Mouse (Mus musculus): Measurements from ENCODE around the gene Pgm1. TPM values are rescaled to one million over a fixed set of nuclear protein-coding genes. Genes with fewer than 3 reads are reported as not detected.
A peak's percentile ranks its signal among the peaks of the same experiment; 100 is the strongest.

Gene Pgm1
- polyA plus RNA-seq (2015; fragmentation: Nextera tagmentation; extraction: Ambion mirVana) = 53.9 and 57.0 TPM in 2 replicates

GRCm38 (mm10) chr4:99929149-99929612 lies at the start of gene Pgm1:
Pgm1 (plus strand) TSS chr4:99929414.
- WGBS = 4% methylated on average over 23 of the region's 23 CpGs
- ATAC-seq (ENCODE audit: low FRiP score) = peak; percentile 89
- H3K9ac ChIP-seq = peak within 1 kb of the TSS; percentile 79
- H3K4me2 ChIP-seq = peak within 1 kb of the TSS; percentile 93
- H3K36me3 ChIP-seq = no peaks in the 10 kb centered on the region
- peak within 1 kb of the TSS; percentile 83 for H3K27ac ChIP-seq
- H3K4me1 ChIP-seq (replicated peaks) = peaks cover 23% of the 10 kb centered on the region
- H3K9me3 ChIP-seq = no peaks in the 10 kb centered on the region
- no peaks in the 10 kb centered on the region for H3K27me3 ChIP-seq
- H3K4me3 ChIP-seq = peak within 1 kb of the TSS; percentile 52

- H3K27ac ChIP-seq = no peak overlapping the region
Observed at GRCm38 (mm10) chr4:99881882-99882281, 47.3 kb upstream of the Pgm1 start.

GRCm38 (mm10) chr4:99882405-99882804 lies 46.8 kb upstream of the Pgm1 start:
- no peaks in the 10 kb centered on the region for H3K27me3 ChIP-seq
- ATAC-seq (ENCODE audit: low FRiP score) = no peak
- H3K9me3 ChIP-seq = no peaks in the 10 kb centered on the region
- H3K9ac ChIP-seq = no peak overlapping the region
- H3K36me3 ChIP-seq = no peaks in the 10 kb centered on the region
- no peaks in the 10 kb centered on the region; the same call in 1 of the 2 replicates for H3K4me1 ChIP-seq (replicated peaks)
- no peak overlapping the region for H3K4me2 ChIP-seq
- H3K4me3 ChIP-seq = no peak overlapping the region
- H3K27ac ChIP-seq = no peak overlapping the region

More at GRCm38 (mm10) chr4:99881882-99882281, 47.3 kb upstream of the Pgm1 start:
- ATAC-seq (ENCODE audit: low FRiP score) = no peak
- no peaks in the 10 kb centered on the region for H3K9me3 ChIP-seq
- H3K36me3 ChIP-seq = no peaks in the 10 kb centered on the region
- H3K9ac ChIP-seq = no peak overlapping the region
- no peak overlapping the region for H3K4me2 ChIP-seq
- no peaks in the 10 kb centered on the region for H3K27me3 ChIP-seq
- H3K4me1 ChIP-seq (replicated peaks) = no peaks in the 10 kb centered on the region; the same call in 1 of the 2 replicates
- H3K4me3 ChIP-seq = no peak overlapping the region

GRCm38 (mm10) chr4:99913894-99914451 lies 15.2 kb upstream of the Pgm1 start:
- no peak overlapping the region for H3K9ac ChIP-seq
- no peaks in the 10 kb centered on the region for H3K9me3 ChIP-seq
- no peak for ATAC-seq (ENCODE audit: low FRiP score)
- no peak overlapping the region for H3K27ac ChIP-seq
- H3K27me3 ChIP-seq = no peaks in the 10 kb centered on the region
- no peak overlapping the region for H3K4me3 ChIP-seq
- H3K36me3 ChIP-seq = no peaks in the 10 kb centered on the region
- no peaks in the 10 kb centered on the region for H3K4me1 ChIP-seq (replicated peaks)
- no peak overlapping the region for H3K4me2 ChIP-seq
- 67% methylated on average over 4 of the region's 4 CpGs for WGBS

- Histone ChIP-seq H3K9ac (no peak overlapping the region), H3K4me2 (no peak overlapping the region), H3K9me3 (no peaks in the 10 kb centered on the region), H3K27ac (no peak overlapping the region), H3K36me3 (no peaks in the 10 kb centered on the region), H3K4me3 (no peak overlapping the region), H3K27me3 (no peaks in the 10 kb centered on the region), H3K4me1 (replicated peaks) (peaks cover 18% of the 10 kb centered on the region)
- WGBS = 97% methylated on average over 4 of the region's 4 CpGs
- no peak for ATAC-seq (ENCODE audit: low FRiP score)
Observed at GRCm38 (mm10) chr4:99926380-99926779, 2.8 kb upstream of the Pgm1 start.

GRCm38 (mm10) chr4:99928521-99928920 lies 693 bp upstream of the Pgm1 start:
- H3K4me2 ChIP-seq = peak overlapping the region; percentile 93; the same call in 1 of the 2 replicates
- no peaks in the 10 kb centered on the region for H3K36me3 ChIP-seq
- no peak overlapping the region for H3K4me3 ChIP-seq
- H3K27me3 ChIP-seq = no peaks in the 10 kb centered on the region
- no peak overlapping the region for H3K9ac ChIP-seq
- no peak overlapping the region for H3K27ac ChIP-seq
- 82% methylated on average over 6 of the region's 6 CpGs for WGBS
- H3K4me1 ChIP-seq (replicated peaks) = peaks cover 23% of the 10 kb centered on the region
- H3K9me3 ChIP-seq = no peaks in the 10 kb centered on the region
- ATAC-seq (ENCODE audit: low FRiP score) = no peak

GRCm38 (mm10) chr4:99929613-99930517 lies 651 bp downstream of the Pgm1 start, which contains the start of gene Itgb3bp:
Itgb3bp (minus strand) TSS chr4:99929813.
- peak within 1 kb of the TSS; percentile 79 for H3K9ac ChIP-seq
- H3K27ac ChIP-seq = peak within 1 kb of the TSS; percentile 83
- H3K27me3 ChIP-seq = no peaks in the 10 kb centered on the region
- H3K4me2 ChIP-seq = peak within 1 kb of the TSS; percentile 93
- WGBS = under 1% methylated on average over 55 of the region's 57 CpGs
- peak within 1 kb of the TSS; percentile 52 for H3K4me3 ChIP-seq
- no peaks in the 10 kb centered on the region for H3K9me3 ChIP-seq
- H3K4me1 ChIP-seq (replicated peaks) = peaks cover 23% of the 10 kb centered on the region
- no peaks in the 10 kb centered on the region for H3K36me3 ChIP-seq
- peak; percentile 97 for ATAC-seq (ENCODE audit: low FRiP score)

GRCm38 (mm10) chr4:99930518-99931239 lies 1.5 kb downstream of the Pgm1 start:
- Histone ChIP-seq H3K9me3 (no peaks in the 10 kb centered on the region), H3K4me2 (peak overlapping the region; percentile 93), H3K4me3 (peak overlapping the region; percentile 52), H3K36me3 (no peaks in the 10 kb centered on the region), H3K27me3 (no peaks in the 10 kb centered on the region), H3K9ac (peak overlapping the region; percentile 79; the same call in 1 of the 2 replicates), H3K27ac (no peak overlapping the region), H3K4me1 (replicated peaks) (peaks cover 23% of the 10 kb centered on the region)
- WGBS = 49% methylated on average over 10 of the region's 10 CpGs
- ATAC-seq (ENCODE audit: low FRiP score) = no peak

- Histone ChIP-seq H3K36me3 (no peaks in the 10 kb centered on the region), H3K4me2 (peak overlapping the region; percentile 93; the same call in 1 of the 2 replicates), H3K27ac (no peak overlapping the region), H3K9me3 (no peaks in the 10 kb centered on the region), H3K9ac (no peak overlapping the region), H3K4me3 (no peak overlapping the region), H3K27me3 (no peaks in the 10 kb centered on the region), H3K4me1 (replicated peaks) (peaks cover 23% of the 10 kb centered on the region)
- ATAC-seq (ENCODE audit: low FRiP score) = no peak
- WGBS = 75% methylated on average over 11 of the region's 11 CpGs
Observed at GRCm38 (mm10) chr4:99931240-99931580, 2.0 kb downstream of the Pgm1 start.

- H3K36me3 ChIP-seq = no peaks in the 10 kb centered on the region
- H3K27ac ChIP-seq = no peak overlapping the region
- H3K4me3 ChIP-seq = no peak overlapping the region
- WGBS = 89% methylated on average over 4 of the region's 4 CpGs
- no peaks in the 10 kb centered on the region for H3K9me3 ChIP-seq
- H3K4me1 ChIP-seq (replicated peaks) = peaks cover 23% of the 10 kb centered on the region
- H3K27me3 ChIP-seq = no peaks in the 10 kb centered on the region
- no peak for ATAC-seq (ENCODE audit: low FRiP score)
- no peak overlapping the region for H3K9ac ChIP-seq
- H3K4me2 ChIP-seq = no peak overlapping the region
Observed at GRCm38 (mm10) chr4:99931807-99932206, 2.6 kb downstream of the Pgm1 start.

GRCm38 (mm10) chr4:99934859-99935258 lies 5.6 kb downstream of the Pgm1 start:
- WGBS = 93% methylated on average over 7 of the region's 7 CpGs
- ATAC-seq (ENCODE audit: low FRiP score) = no peak

GRCm38 (mm10) chr4:99936278-99936677 lies 7.1 kb downstream of the Pgm1 start:
- Histone ChIP-seq H3K4me2 (no peak overlapping the region), H3K36me3 (no peaks in the 10 kb centered on the region), H3K27me3 (no peaks in the 10 kb centered on the region), H3K4me1 (replicated peaks) (peaks cover 12% of the 10 kb centered on the region), H3K4me3 (no peak overlapping the region), H3K27ac (no peak overlapping the region), H3K9ac (no peak overlapping the region), H3K9me3 (no peaks in the 10 kb centered on the region)
- 91% methylated on average over 5 of the region's 5 CpGs for WGBS
- ATAC-seq (ENCODE audit: low FRiP score) = no peak

More at GRCm38 (mm10) chr4:99934859-99935258, 5.6 kb downstream of the Pgm1 start:
- Histone ChIP-seq H3K4me1 (replicated peaks) (peaks cover 25% of the 10 kb centered on the region), H3K27me3 (no peaks in the 10 kb centered on the region), H3K4me3 (no peak overlapping the region), H3K9ac (no peak overlapping the region), H3K27ac (no peak overlapping the region), H3K4me2 (no peak overlapping the region), H3K36me3 (no peaks in the 10 kb centered on the region), H3K9me3 (no peaks in the 10 kb centered on the region)
